Mouse (Mus musculus): Measurements from ENCODE around the gene Inpp5a. TPM values are rescaled to one million over a fixed set of nuclear protein-coding genes. Genes with fewer than 3 reads are reported as not detected.

Gene Inpp5a
- polyA plus RNA-seq, 1 experiment from 2014 or later: 58.4 TPM

DNA sequence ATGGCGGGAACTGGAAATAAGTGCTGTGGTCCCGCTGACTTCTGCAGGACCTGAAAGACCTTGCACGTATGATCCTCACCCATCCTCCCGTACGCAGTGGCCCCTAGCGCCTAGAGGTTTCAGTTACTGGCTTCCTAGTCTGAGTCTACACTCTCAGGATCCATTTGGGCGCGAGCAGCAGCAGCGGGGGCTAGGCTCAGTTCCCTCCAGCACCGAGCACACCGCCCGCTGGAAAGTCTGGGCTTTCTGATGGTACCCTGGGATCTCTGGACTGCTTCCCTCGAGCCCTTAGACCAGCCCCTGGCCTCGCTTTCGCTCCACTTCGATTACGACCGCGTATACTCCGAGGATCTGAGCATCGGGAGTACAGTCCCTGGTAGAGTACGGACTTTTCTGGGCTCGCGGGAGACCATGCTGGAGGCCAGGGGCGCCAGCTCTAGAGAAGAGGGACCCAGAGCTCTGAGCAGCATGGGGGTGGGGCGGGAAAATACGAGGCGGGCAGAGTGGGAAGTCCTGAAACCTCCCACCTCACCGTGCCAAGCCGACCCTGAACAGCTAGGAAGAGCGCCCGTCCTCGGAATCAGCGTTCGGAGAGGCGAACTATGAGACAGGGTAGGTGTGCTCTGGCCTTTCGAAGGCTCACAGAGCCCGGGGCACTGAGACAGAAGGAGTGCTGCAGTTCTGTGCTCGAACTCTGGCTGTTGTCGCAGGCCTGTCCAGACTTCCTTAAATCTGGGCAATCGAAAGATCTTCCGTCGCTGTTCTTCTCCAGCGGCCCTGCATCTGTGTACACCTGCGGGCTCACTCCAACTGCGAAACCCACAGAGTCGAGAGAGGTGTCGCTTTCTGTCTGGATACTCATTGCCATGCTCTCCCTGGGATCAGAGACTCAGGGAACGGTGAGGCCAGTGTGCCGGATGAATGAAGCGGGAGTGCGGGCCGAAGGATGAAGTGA, 195.6 kb downstream of the Inpp5a start:
- WGBS: 2% methylated on average over 53 of the region's 53 CpGs
- Histone ChIP-seq H3K36me3 (peaks cover 2% of the 10 kb centered on the region), H3K27me3 (replicated peaks) (peaks cover 100% of the 10 kb centered on the region), H3K9ac (peak overlapping the region; percentile 37), H3K27ac (replicated peaks) (no peak overlapping the region), H3K4me3 (peak overlapping the region; percentile 32), H3K4me2 (peak overlapping the region; percentile 51), H3K4me1 (peaks cover 45% of the 10 kb centered on the region), H3K9me3 (no peaks in the 10 kb centered on the region)
- ATAC-seq (ENCODE audit: extremely low read depth, insufficient number of reproducible peaks, low FRiP score, low TSS enrichment): no peak

DNA sequence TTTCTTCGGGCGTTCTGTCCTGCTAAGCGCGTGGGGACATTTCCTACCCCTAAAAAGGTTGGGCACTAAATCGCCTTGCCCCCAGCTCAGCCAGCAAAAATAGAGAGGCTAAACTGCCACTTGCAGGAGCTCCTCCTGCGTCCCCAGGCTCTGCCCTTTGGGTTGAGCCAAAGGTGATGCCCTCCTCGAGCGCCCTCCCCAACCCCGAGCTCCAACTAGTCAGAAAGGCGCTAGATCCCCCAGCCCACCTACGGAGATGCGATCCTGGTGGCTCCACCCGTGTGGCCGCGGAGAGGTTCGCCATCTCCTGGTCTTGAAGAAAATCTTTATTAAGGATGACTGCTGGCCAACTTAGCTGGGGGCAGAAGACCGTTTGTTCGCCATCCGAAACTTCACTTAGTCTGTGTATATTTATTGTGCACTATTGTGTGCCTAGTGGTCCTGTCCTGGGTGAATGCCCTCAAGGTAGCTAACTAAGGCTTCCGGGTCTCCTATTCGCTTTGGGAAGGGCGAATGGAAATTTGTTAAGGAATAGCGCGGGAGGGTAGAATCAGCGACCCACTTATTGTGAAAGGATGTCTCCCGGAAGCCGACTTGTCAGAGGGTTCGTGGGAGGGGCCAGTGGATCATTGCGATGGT, 196.4 kb downstream of the Inpp5a start:
- H3K4me3 ChIP-seq: peak overlapping the region; percentile 32
- H3K9ac ChIP-seq: no peak overlapping the region
- WGBS: 4% methylated on average over 29 of the region's 29 CpGs
- H3K27ac ChIP-seq (replicated peaks): no peak overlapping the region
- H3K4me1 ChIP-seq: peaks cover 45% of the 10 kb centered on the region
- H3K27me3 ChIP-seq (replicated peaks): peaks cover 96% of the 10 kb centered on the region
- no peaks in the 10 kb centered on the region for H3K9me3 ChIP-seq
- H3K4me2 ChIP-seq: peak overlapping the region; percentile 51; the same call in 1 of the 2 replicates
- no peak for ATAC-seq (ENCODE audit: extremely low read depth, insufficient number of reproducible peaks, low FRiP score, low TSS enrichment)
- H3K36me3 ChIP-seq: no peaks in the 10 kb centered on the region

DNA sequence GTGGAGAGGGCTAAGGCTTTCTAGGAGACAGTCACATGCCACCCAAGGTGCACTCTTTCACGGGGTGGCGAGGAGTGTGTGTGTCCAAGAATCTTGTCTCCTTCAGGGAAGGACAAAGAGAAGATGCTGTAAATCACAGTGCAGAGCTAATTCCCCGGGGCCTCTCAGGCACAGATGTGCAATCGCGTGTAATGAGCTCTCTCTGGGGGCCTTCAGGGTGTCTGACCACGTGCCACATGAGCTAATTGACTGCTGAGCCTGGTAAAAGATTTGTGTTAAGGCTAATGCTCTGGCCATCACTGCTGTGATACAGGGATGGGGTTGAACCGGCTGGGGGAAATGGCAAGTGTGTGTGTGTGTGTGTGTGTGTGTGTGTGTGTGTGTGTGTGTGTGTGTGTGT, 199.0 kb downstream of the Inpp5a start:
- peaks cover 75% of the 10 kb centered on the region for H3K27me3 ChIP-seq (replicated peaks)
- H3K27ac ChIP-seq (replicated peaks): no peak overlapping the region
- no peak for ATAC-seq (ENCODE audit: extremely low read depth, insufficient number of reproducible peaks, low FRiP score, low TSS enrichment)
- H3K4me2 ChIP-seq: no peak overlapping the region
- WGBS: 47% methylated on average over 7 of the region's 7 CpGs
- no peak overlapping the region for H3K4me3 ChIP-seq
- no peaks in the 10 kb centered on the region for H3K9me3 ChIP-seq
- H3K4me1 ChIP-seq: peaks cover 20% of the 10 kb centered on the region
- H3K9ac ChIP-seq: no peak overlapping the region
- H3K36me3 ChIP-seq: no peaks in the 10 kb centered on the region

DNA sequence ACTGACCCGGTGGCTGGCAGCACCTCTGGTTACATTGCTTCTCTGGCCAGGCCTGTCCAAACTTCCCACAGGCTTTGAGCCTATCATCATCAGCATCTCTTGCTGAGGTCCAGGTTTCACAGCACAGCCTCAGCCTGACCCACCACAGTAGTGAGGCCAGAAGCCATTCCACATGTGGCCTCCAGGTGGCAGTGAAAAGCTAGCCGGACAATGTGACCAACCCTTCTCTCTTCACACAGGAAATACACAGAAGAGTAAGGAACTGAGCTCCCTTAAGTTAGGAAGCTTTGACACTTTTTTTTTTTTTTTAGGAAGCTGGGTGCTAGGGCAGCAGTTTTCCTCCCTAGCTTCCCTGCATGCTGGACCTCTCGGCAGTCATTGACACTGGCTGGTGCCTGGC, 201.4 kb downstream of the Inpp5a start:
- ATAC-seq (ENCODE audit: extremely low read depth, insufficient number of reproducible peaks, low FRiP score, low TSS enrichment): no peak

DNA sequence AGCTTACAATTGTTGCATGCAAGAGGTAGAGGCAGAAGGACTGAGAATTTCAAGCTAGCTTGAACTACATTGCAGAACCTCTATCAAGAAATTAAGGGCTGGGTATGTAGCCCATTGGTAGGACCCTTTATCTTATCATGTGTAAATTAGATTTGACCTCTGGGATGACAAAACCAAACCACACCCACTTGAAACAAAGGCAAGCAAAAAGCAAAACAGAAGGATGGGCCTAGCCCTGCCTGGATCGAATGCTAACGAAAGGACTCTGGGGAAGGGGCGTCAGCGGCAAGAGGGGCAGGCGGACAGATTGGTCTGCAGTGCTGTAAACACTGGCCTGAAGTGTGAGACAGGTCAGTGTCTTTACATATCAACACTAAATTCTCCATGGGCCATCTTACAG, 202.4 kb downstream of the Inpp5a start:
- no peaks in the 10 kb centered on the region for H3K9me3 ChIP-seq
- no peaks in the 10 kb centered on the region for H3K4me1 ChIP-seq
- no peak overlapping the region for H3K27ac ChIP-seq (replicated peaks)
- no peak overlapping the region for H3K4me2 ChIP-seq
- 60% methylated on average over 5 of the region's 5 CpGs for WGBS
- no peaks in the 10 kb centered on the region for H3K36me3 ChIP-seq
- H3K4me3 ChIP-seq: no peak overlapping the region
- ATAC-seq (ENCODE audit: extremely low read depth, insufficient number of reproducible peaks, low FRiP score, low TSS enrichment): no peak
- peaks cover 56% of the 10 kb centered on the region for H3K27me3 ChIP-seq (replicated peaks)
- H3K9ac ChIP-seq: no peak overlapping the region

More for the DNA sequence above, 201.4 kb downstream of the Inpp5a start:
- H3K27me3 ChIP-seq (replicated peaks): peaks cover 65% of the 10 kb centered on the region
- H3K36me3 ChIP-seq: no peaks in the 10 kb centered on the region
- no peak overlapping the region for H3K4me3 ChIP-seq
- WGBS: 27% methylated on average over 3 of the region's 3 CpGs
- no peak overlapping the region for H3K4me2 ChIP-seq
- no peak overlapping the region for H3K9ac ChIP-seq
- H3K4me1 ChIP-seq: peaks cover 2% of the 10 kb centered on the region; the same call in 1 of the 2 replicates
- no peaks in the 10 kb centered on the region for H3K9me3 ChIP-seq
- no peak overlapping the region for H3K27ac ChIP-seq (replicated peaks)

DNA sequence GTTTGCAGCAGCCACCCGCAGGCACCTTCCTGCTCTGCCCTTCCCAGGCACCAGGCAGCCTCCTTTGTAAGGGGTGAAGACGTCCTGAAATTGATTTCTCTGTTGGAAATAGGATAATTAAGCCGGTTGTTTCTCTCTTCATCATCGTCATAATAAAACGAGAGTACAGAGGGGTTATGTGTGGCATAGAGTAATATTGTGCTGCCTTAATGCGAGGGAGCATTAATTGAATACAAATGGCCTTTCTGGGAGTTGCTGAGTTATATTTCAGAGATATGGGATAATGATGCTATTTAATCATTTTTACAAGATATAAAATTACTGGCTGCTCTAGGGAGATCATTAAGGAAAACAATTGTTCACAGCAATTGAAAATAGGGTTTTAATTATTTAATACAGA, 206.4 kb downstream of the Inpp5a start:
- Histone ChIP-seq H3K9me3 (no peaks in the 10 kb centered on the region), H3K27ac (replicated peaks) (no peak overlapping the region), H3K36me3 (no peaks in the 10 kb centered on the region), H3K4me3 (no peak overlapping the region), H3K9ac (no peak overlapping the region), H3K4me2 (no peak overlapping the region), H3K27me3 (replicated peaks) (peaks cover 37% of the 10 kb centered on the region), H3K4me1 (no peaks in the 10 kb centered on the region)
- WGBS: 61% methylated on average over 6 of the region's 6 CpGs
- no peak for ATAC-seq (ENCODE audit: extremely low read depth, insufficient number of reproducible peaks, low FRiP score, low TSS enrichment)

DNA sequence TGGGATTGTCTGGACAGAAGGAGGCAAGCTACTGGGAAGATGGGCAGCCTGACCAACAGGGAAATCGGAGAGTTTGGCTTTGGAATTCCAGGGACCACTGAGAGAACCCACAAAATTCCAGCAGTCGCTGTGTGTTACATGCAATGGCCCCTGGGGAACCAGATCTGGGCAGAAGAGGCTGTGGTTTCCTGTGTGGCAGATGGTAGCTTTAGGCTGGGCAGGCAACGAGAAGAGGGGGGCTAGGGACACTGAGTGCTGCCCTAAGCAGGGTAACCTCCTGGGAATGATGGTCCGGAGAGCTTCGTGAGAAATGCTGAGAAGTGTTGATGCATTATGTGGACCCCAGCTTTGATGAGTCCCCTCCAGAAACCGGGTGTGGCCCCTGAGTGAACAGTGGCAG, 207.0 kb downstream of the Inpp5a start:
- Histone ChIP-seq H3K4me3 (no peak overlapping the region), H3K4me2 (no peak overlapping the region), H3K4me1 (no peaks in the 10 kb centered on the region), H3K27ac (replicated peaks) (no peak overlapping the region), H3K9ac (no peak overlapping the region), H3K36me3 (no peaks in the 10 kb centered on the region), H3K27me3 (replicated peaks) (peaks cover 39% of the 10 kb centered on the region), H3K9me3 (no peaks in the 10 kb centered on the region)
- WGBS: 59% methylated on average over 6 of the region's 6 CpGs
- no peak for ATAC-seq (ENCODE audit: extremely low read depth, insufficient number of reproducible peaks, low FRiP score, low TSS enrichment)

DNA sequence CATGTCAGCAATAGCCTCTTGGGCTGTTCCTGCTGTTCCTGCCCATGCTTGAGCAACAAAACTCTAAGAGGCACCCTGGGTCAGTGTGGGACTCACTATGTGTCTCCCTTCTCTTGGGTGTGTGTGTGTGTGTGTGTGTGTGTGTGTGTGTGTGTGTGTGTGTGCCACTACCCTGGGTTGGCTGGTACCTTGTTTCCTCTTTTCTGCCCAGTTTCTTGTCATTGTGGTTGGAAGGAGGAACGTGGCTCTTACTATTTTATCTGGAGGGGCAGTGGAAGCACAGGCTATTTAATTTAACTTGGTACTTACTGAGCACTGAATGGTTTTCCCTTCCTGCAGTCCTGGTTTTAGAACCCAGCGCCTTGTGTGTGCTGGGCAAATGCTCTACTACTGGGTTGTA, 221.4 kb downstream of the Inpp5a start:
- no peak for ATAC-seq (ENCODE audit: extremely low read depth, insufficient number of reproducible peaks, low FRiP score, low TSS enrichment)
- no peaks in the 10 kb centered on the region for H3K9me3 ChIP-seq
- H3K9ac ChIP-seq: no peak overlapping the region
- H3K4me2 ChIP-seq: no peak overlapping the region
- no peak overlapping the region for H3K4me3 ChIP-seq
- H3K27me3 ChIP-seq (replicated peaks): peaks cover 46% of the 10 kb centered on the region
- WGBS: 57% methylated on average over 2 of the region's 2 CpGs
- H3K4me1 ChIP-seq: no peaks in the 10 kb centered on the region
- H3K36me3 ChIP-seq: no peaks in the 10 kb centered on the region
- H3K27ac ChIP-seq (replicated peaks): no peak overlapping the region

DNA sequence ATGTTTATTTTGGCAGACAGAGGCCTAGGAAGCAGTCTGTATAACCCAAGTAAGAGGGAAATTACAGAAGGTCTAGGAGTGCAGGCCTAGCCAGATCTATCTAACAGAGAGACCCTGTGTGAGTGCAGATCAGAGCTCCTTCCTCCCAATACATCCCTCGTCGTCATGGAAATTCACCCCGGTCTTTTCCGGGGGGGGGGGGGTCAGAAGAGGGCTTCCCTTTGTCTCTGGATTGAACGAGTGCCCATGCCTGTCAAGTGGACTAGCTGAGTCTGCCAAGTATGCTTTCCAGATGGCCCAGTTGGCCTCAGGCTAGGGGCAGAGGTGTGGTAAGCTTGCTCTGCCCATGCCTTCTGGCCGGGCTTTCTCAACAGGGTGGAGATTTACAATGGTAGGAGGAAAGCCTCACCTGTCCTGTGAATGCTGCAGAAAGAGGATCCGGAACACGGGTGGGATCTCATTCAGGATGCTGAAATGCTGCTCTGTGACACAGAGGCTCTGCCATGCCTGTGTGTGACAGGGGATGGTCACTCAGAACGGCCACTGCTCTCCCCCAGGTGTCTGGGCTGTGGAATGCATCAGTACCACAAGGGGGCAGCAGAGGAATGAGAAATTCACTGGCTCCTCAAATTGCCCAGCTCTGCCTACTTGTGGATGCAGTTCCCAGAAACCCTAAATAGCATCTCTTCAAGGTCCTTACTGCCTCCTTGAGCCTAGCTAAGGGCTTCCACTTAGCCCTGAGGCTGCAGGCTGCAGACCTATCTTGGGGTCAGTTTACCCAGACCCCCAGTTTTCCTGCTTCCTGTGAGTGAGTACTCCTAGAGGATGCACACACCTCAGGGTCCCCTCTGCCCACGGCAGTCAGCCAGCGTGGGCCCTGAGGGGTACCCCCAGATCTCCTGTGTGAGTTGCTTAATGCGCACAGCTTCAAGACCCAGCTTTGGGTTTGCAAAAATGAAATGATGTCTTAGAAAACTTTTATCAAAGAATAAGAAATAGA, 227.2 kb downstream of the Inpp5a start:
- no peak overlapping the region for H3K9ac ChIP-seq
- ATAC-seq (ENCODE audit: extremely low read depth, insufficient number of reproducible peaks, low FRiP score, low TSS enrichment): no peak
- peaks cover 63% of the 10 kb centered on the region for H3K27me3 ChIP-seq (replicated peaks)
- H3K9me3 ChIP-seq: no peaks in the 10 kb centered on the region
- 56% methylated on average over 12 of the region's 12 CpGs for WGBS
- no peak overlapping the region for H3K4me2 ChIP-seq
- H3K4me1 ChIP-seq: no peaks in the 10 kb centered on the region
- H3K4me3 ChIP-seq: no peak overlapping the region
- no peaks in the 10 kb centered on the region for H3K36me3 ChIP-seq
- no peak overlapping the region for H3K27ac ChIP-seq (replicated peaks)

DNA sequence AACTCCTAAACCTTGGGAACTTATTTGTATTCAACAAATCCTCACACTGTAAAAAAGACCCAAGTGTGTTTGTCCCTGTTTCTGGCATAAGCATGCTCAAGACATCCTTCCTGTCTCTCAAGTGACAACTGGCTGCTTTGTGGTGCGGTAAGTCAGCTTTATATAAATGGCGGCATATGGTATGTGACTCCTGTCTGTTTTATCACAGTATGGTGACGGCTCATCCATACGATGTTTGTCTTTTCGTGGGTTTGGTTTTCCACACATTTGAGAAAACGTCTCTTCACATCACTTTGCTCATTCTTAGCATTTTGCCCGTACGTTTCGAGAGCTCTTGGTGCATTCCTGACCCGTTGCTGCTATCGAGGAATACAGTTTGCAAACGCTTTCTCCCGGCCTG, 233.7 kb downstream of the Inpp5a start:
- Histone ChIP-seq H3K4me1 (no peaks in the 10 kb centered on the region), H3K27ac (replicated peaks) (no peak overlapping the region), H3K4me3 (no peak overlapping the region), H3K36me3 (no peaks in the 10 kb centered on the region), H3K9me3 (no peaks in the 10 kb centered on the region), H3K4me2 (no peak overlapping the region), H3K27me3 (replicated peaks) (peaks cover 31% of the 10 kb centered on the region), H3K9ac (no peak overlapping the region)
- no peak for ATAC-seq (ENCODE audit: extremely low read depth, insufficient number of reproducible peaks, low FRiP score, low TSS enrichment)
- 66% methylated on average over 13 of the region's 13 CpGs for WGBS

DNA sequence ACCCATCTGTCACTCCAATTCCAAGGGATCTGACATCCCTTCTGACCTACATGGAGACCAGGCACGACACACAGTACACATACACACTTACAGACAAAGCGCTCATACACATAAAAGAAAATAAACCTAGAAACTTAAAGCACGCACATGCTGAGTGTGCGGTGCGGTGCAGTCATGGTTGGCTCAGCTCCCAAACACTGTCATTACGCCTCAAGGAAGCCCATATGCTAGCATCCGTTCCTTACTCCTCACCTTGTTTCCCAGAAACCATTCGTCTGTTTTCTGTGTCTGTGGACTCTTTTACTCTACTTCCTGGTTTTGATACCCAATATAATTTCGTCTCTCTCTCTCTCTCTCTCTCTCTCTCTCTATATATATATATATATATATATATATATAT, 236.2 kb downstream of the Inpp5a start:
- Histone ChIP-seq H3K4me1 (no peaks in the 10 kb centered on the region), H3K4me3 (no peak overlapping the region), H3K4me2 (no peak overlapping the region), H3K27ac (replicated peaks) (no peak overlapping the region), H3K9ac (no peak overlapping the region), H3K27me3 (replicated peaks) (peaks cover 12% of the 10 kb centered on the region; the same call in 1 of the 2 replicates), H3K9me3 (no peaks in the 10 kb centered on the region), H3K36me3 (no peaks in the 10 kb centered on the region)
- 78% methylated on average over 9 of the region's 9 CpGs for WGBS
- no peak for ATAC-seq (ENCODE audit: extremely low read depth, insufficient number of reproducible peaks, low FRiP score, low TSS enrichment)

Measured in heart, embryonic 13.5 days (tissue).